Mouse (Mus musculus): ENCODE results near the gene Rbm47.

GRCm38 (mm10) chr5:66165748-66166147 lies 7.2 kb downstream of the Rbm47 start:
- TF ChIP-seq CTCF (IDR thresholded peaks at IDR 0.05; ENCODE audit: control insufficient read depth, insufficient read depth, insufficient replicate concordance, low read depth, low read length), result no peak
- TF ChIP-seq POLR2A (IDR thresholded peaks at IDR 0.05; ENCODE audit: control insufficient read depth, low read depth, low read length), result no peak
